Mouse (Mus musculus) kidney, postnatal 0 days (tissue): ENCODE results near the gene 4933416C03Rik. TPM values are rescaled to one million over a fixed set of nuclear protein-coding genes. Genes with fewer than 3 reads are reported as not detected.

Experiments used
- ATAC-seq: fragments of 200-750 bp; cut with Nextera tagmentation; replicated peaks from 2 replicates; pipeline ENCODE4 v1.8.0; 2017; ENCODE audit warnings: low read depth, moderate number of reproducible peaks, moderate TSS enrichment, moderate library complexity; ENCODE audit not compliant: low FRiP score
- DNase-seq: peaks from one replicate; pipeline ENCODE4 v3.0.0-alpha.2; 2016; ENCODE audit warnings: low spot score
- H3K27ac ChIP-seq: fragments of 300-500 bp; sonication (generic); 2 replicates; pipeline ENCODE4 v1.5.1; 2014; ENCODE audit warnings: mild to moderate bottlenecking
- H3K27me3 ChIP-seq: fragments of 300-500 bp; sonication (generic); 2 replicates; pipeline ENCODE4 v1.6.1; 2014; ENCODE audit warnings: low read length, mixed read lengths; ENCODE audit not compliant: insufficient read depth
- H3K36me3 ChIP-seq: fragments of 300-500 bp; sonication (generic); 2 replicates; pipeline ENCODE4 v1.6.1; 2014; ENCODE audit warnings: low read length, mixed read lengths; ENCODE audit not compliant: insufficient read depth
- H3K4me1 ChIP-seq: fragments of 300-500 bp; sonication (generic); replicated peaks from 2 replicates; pipeline ENCODE4 v1.6.1; 2014; ENCODE audit warnings: antibody characterized with exemption, low read length, mixed read lengths; ENCODE audit not compliant: insufficient read depth
- H3K4me2 ChIP-seq: fragments of 300-500 bp; sonication (generic); 2 replicates; pipeline ENCODE4 v1.6.1; 2014; ENCODE audit warnings: mild to moderate bottlenecking, low read length, moderate library complexity, mixed read lengths
- H3K4me3 ChIP-seq: fragments of 300-500 bp; sonication (generic); replicated peaks from 2 replicates; pipeline ENCODE4 v1.5.1; 2014; ENCODE audit warnings: low read depth, low read length
- H3K9ac ChIP-seq: fragments of 300-500 bp; sonication (generic); 2 replicates; pipeline ENCODE4 v1.6.1; 2014; ENCODE audit warnings: low read depth, low read length
- H3K9me3 ChIP-seq: fragments of 300-500 bp; sonication (generic); replicated peaks from 2 replicates; pipeline ENCODE4 v1.6.1; 2016; ENCODE audit warnings: low read length, inconsistent platforms, mixed read lengths
- CTCF ChIP-seq: IDR thresholded peaks from 2 replicates; pipeline ENCODE4 v1.5.1; 2016; ENCODE audit warnings: antibody characterized with exemption, low read depth, mild to moderate bottlenecking, moderate library complexity
- WGBS: fragments of 180-500 bp; shearing (Covaris S2); extraction: QIAGEN DNeasy Blood & Tissue Kit; methylation state at CpG from one replicate; pipeline ENCODE4 v1.1.7; 2014; 5-methylcytosine and 5-hydroxymethylcytosine counted together
- polyA plus RNA-seq: library from polyadenylated mRNA; unstranded; fragments of >200 nt; fragmentation: Nextera tagmentation; extraction: Ambion mirVana; gene quantifications from 2 replicates; pipeline ENCODE4 v1.2.1, GENCODE M21; 2015

4933416C03Rik gene
- not detected in 2 replicates for polyA plus RNA-seq

DNA sequence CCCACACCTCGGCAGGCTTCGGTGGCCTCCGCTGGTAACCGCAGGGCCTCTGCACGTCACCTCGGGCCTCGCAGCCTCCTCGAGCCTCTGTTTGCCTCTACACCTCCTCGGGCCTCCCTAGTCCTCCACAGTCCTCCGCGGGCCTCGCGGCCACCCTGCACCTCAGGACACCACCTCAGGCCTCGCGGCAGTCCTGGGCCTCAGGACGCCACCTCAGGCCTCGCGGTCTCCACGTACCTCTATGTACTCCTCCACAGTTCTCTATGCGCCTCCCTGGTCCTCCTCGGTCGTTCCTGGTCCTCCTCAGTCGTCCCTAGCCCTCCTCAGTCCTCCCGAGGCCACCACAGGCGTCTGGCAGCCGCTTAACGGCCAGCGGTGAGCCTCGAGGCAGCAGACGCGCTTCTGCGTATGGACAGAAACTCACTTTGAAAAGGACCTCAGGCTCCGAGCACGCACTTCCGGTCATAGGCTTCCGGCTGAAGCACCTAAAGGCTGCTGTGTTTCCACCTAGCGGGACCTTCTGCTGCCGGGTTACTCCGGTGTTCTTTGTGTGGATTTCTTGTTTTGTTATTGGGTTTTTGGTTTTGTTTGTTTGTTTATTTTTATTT, at the start of gene 4933416C03Rik:
Gene 4933416C03Rik, minus strand, starts transcription at position 51 of the 608 bp plus-strand sequence.
- no peaks in the 10 kb centered on the region for H3K4me1 ChIP-seq

DNA sequence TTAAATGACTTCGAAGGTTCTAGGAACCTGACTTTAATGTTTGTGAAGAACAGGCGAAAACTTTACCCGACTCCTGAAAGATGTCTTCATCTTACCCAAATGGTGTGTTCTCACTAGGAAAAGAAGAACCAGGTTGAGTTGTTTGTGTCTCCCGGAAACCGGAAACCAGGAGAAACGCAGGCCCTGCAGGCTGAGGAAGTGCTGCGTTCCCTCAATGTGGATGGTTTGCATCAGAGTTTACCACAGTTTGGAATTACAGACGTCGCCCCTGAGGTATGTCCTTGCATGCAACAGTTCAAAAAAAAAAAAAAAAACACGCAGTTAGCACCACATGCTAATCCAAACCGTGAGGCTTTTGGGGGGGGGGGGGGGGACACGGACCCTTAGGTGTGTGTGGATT, 48.6 kb upstream of the 4933416C03Rik start:
- ATAC-seq = no peak
- WGBS = 76% methylated on average over 11 of the region's 12 CpGs
- H3K4me1 ChIP-seq = no peaks in the 10 kb centered on the region
- no peak overlapping the region for H3K9ac ChIP-seq
- H3K4me2 ChIP-seq = no peak overlapping the region
- H3K4me3 ChIP-seq = no peak overlapping the region
- H3K27ac ChIP-seq = no peak overlapping the region
- no peaks in the 10 kb centered on the region for H3K36me3 ChIP-seq
- DNase-seq = no peak
- no peaks in the 10 kb centered on the region for H3K9me3 ChIP-seq
- no peak for TF ChIP-seq CTCF
- no peaks in the 10 kb centered on the region for H3K27me3 ChIP-seq

More for the DNA sequence above, at the start of gene 4933416C03Rik:
- Histone ChIP-seq H3K27ac (no peak within 1 kb of the TSS), H3K9me3 (no peaks in the 10 kb centered on the region), H3K4me3 (no peak within 1 kb of the TSS), H3K27me3 (no peaks in the 10 kb centered on the region), H3K4me2 (no peak within 1 kb of the TSS), H3K9ac (no peak within 1 kb of the TSS), H3K36me3 (no peaks in the 10 kb centered on the region)
- DNase-seq (no peak), ATAC-seq (no peak)
- no peak for TF ChIP-seq CTCF
- WGBS = 97% methylated on average over 37 of the region's 39 CpGs

DNA sequence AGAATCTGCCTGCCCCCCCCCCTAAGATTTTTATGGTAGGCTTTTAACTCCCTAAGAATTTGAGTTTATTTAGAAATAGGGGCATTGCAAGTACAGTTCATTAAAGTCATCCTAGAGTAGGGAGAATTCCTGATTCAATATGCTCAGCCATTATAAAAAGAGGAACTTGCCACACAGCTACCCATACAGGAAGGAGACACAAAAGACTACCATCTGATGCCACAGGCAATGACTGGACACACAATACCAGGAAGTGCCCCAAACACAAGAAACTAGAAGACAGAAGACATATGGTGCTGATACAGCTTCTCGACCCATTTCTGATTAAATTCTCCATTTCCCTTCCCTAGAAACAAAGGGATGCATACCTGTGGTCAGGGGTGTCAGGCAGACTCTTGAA, 43.0 kb upstream of the 4933416C03Rik start:
- Histone ChIP-seq H3K4me1 (no peaks in the 10 kb centered on the region), H3K27ac (no peak overlapping the region), H3K4me2 (no peak overlapping the region), H3K9ac (no peak overlapping the region), H3K9me3 (no peaks in the 10 kb centered on the region), H3K4me3 (no peak overlapping the region), H3K27me3 (no peaks in the 10 kb centered on the region), H3K36me3 (no peaks in the 10 kb centered on the region)
- no peak for TF ChIP-seq CTCF
- ATAC-seq (no peak), DNase-seq (no peak)
- WGBS = 77% methylated on average over 1 of the region's 1 CpGs

DNA sequence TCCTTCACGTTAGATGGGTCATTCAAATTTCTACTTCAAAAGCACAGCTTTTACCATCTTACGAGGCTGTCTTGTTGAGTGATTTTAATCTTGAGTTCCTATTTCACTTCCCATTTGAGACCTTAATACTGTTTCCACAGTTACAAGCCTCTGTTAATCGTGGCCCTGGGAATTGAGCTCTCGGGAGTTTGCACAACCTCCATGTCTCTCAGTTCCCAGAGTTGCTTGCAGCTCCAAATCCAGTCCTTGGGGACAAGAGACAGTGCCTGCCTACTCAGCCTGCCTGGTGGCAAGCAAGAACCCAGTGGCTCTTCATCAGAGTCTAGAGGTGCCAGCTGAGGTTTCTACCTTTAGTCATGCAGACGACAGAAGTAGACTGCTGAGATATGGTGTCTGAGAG, 41.0 kb upstream of the 4933416C03Rik start:
- Histone ChIP-seq H3K4me3 (no peak overlapping the region), H3K4me1 (no peaks in the 10 kb centered on the region), H3K9me3 (no peaks in the 10 kb centered on the region), H3K27ac (no peak overlapping the region), H3K27me3 (no peaks in the 10 kb centered on the region), H3K36me3 (no peaks in the 10 kb centered on the region), H3K4me2 (no peak overlapping the region), H3K9ac (no peak overlapping the region)
- DNase-seq (no peak), ATAC-seq (no peak)
- WGBS = 75% methylated on average over 5 of the region's 5 CpGs
- TF ChIP-seq CTCF = no peak

DNA sequence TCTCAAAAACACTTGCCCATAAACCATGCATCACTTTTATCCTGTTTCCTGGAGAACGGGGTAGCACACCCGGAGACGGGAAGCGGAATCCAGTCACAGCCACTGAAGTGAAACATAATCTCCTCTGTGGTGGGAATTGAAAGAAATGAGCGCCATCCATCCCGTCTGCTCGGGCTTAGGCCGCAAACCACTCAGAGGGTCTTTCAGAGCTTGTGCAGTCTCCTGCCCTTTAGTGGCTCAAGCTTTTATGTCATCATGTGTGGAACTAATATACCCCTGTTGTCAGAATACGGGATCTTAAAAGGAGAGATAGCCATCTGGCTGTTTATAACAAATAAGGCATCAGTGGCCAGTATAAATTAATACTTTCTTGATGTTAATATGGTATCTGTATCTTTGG, 32.4 kb upstream of the 4933416C03Rik start:
- H3K9me3 ChIP-seq = no peaks in the 10 kb centered on the region
- DNase-seq = no peak
- ATAC-seq = no peak

DNA sequence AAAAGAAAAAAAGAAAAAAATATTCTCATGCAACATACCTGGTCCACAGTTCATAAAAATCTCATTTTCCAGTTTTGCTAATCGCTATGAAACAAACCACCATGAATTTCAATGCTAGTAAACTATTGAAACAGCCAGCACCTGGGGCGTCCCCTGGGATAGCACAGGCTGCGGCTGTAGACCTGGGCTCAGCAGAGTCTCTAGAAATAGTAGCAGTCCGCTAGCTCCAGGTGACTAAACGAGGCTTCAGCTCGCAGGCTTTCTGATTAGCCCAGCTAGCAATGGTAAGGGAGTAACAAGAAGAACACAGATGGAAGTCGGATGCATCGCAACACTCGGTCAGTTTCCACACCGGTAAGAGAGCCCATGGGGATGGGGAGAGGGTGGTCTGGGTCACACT, 30.0 kb upstream of the 4933416C03Rik start:
- Histone ChIP-seq H3K9me3 (no peaks in the 10 kb centered on the region), H3K27me3 (no peaks in the 10 kb centered on the region), H3K4me1 (no peaks in the 10 kb centered on the region), H3K27ac (no peak overlapping the region), H3K4me3 (no peak overlapping the region), H3K4me2 (no peak overlapping the region), H3K9ac (no peak overlapping the region), H3K36me3 (no peaks in the 10 kb centered on the region)
- DNase-seq (no peak), ATAC-seq (no peak)
- TF ChIP-seq CTCF = no peak
- 88% methylated on average over 10 of the region's 10 CpGs for WGBS

More for the DNA sequence above, 32.4 kb upstream of the 4933416C03Rik start:
- Histone ChIP-seq H3K27ac (no peak overlapping the region), H3K4me2 (no peak overlapping the region), H3K36me3 (no peaks in the 10 kb centered on the region), H3K27me3 (no peaks in the 10 kb centered on the region), H3K4me1 (no peaks in the 10 kb centered on the region), H3K4me3 (no peak overlapping the region), H3K9ac (no peak overlapping the region)
- 30% methylated on average over 9 of the region's 9 CpGs for WGBS
- TF ChIP-seq CTCF = no peak

DNA sequence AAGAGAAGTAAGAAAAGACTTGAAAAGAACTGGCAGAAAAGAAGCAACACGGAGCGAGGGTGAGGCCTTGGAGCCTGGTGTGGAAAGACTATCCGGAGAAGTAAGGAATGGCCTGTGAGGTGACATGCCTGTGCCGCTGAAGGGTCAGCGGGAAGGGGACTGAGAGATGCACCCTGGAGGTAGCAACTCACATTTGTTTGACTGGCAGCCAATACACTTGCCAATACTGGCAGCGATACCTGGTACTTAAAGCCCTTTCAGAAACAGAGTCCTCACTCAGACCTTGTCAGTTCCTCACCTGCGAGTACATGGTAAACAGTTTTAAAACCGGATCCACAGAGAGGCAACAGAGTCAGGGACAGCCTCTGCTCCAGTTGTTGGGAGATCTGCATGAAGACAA, 26.5 kb upstream of the 4933416C03Rik start:
- 92% methylated on average over 8 of the region's 8 CpGs for WGBS
- Histone ChIP-seq H3K36me3 (no peaks in the 10 kb centered on the region), H3K4me3 (no peak overlapping the region), H3K9ac (no peak overlapping the region), H3K4me2 (no peak overlapping the region), H3K27ac (no peak overlapping the region), H3K27me3 (no peaks in the 10 kb centered on the region), H3K9me3 (no peaks in the 10 kb centered on the region), H3K4me1 (no peaks in the 10 kb centered on the region)
- no peak for DNase-seq
- TF ChIP-seq CTCF = no peak
- ATAC-seq = no peak
